Mouse (Mus musculus) midbrain, embryonic 13.5 days (tissue): Measurements from ENCODE around the gene Hdac2. TPM values are rescaled to one million over a fixed set of nuclear protein-coding genes. Genes with fewer than 3 reads are reported as not detected.
A peak's percentile ranks its signal among the peaks of the same experiment; 100 is the strongest.

Source experiments
- ATAC-seq: fragments of 200-750 bp; cut with Nextera tagmentation; 2 replicates; pipeline ENCODE4 v1.8.0; 2017; ENCODE audit warnings: mild to moderate bottlenecking, moderate TSS enrichment, moderate library complexity
- H3K27ac ChIP-seq: fragments of 300-500 bp; sonication (generic); 2 replicates; pipeline ENCODE4 v1.5.1; 2015; ENCODE audit warnings: inconsistent platforms, mild to moderate bottlenecking, moderate library complexity
- H3K27me3 ChIP-seq: fragments of 300-500 bp; sonication (generic); 2 replicates; pipeline ENCODE4 v1.6.1; 2015; ENCODE audit warnings: mild to moderate bottlenecking, inconsistent platforms
- H3K36me3 ChIP-seq: fragments of 300-500 bp; sonication (generic); 2 replicates; pipeline ENCODE4 v1.6.1; 2015; ENCODE audit warnings: mild to moderate bottlenecking, inconsistent platforms
- H3K4me1 ChIP-seq: fragments of 300-500 bp; sonication (generic); replicated peaks from 2 replicates; pipeline ENCODE4 v1.6.1; 2015; ENCODE audit warnings: inconsistent platforms
- H3K4me2 ChIP-seq: fragments of 300-500 bp; sonication (generic); replicated peaks from 2 replicates; pipeline ENCODE4 v1.6.1; 2015; ENCODE audit warnings: moderate library complexity, mild to moderate bottlenecking, inconsistent platforms
- H3K4me3 ChIP-seq: fragments of 300-500 bp; sonication (generic); replicated peaks from 2 replicates; pipeline ENCODE4 v1.5.1; 2015; ENCODE audit warnings: mild to moderate bottlenecking, inconsistent platforms
- H3K9ac ChIP-seq: fragments of 300-500 bp; sonication (generic); replicated peaks from 2 replicates; pipeline ENCODE4 v1.6.1; 2015; ENCODE audit warnings: mild to moderate bottlenecking, inconsistent platforms
- H3K9me3 ChIP-seq: fragments of 300-500 bp; sonication (generic); 2 replicates; pipeline ENCODE4 v1.6.1; 2016; ENCODE audit warnings: mild to moderate bottlenecking, inconsistent platforms
- WGBS: fragments of 180-500 bp; shearing (Covaris S2); methylation state at CpG from one replicate; pipeline ENCODE4 v1.1.7; 2015; 5-methylcytosine and 5-hydroxymethylcytosine counted together
- polyA plus RNA-seq: library from polyadenylated mRNA; unstranded; fragments of >200 nt; fragmentation: Nextera tagmentation; extraction: Ambion mirVana; gene quantifications from 2 replicates; pipeline ENCODE4 v1.2.1, GENCODE M21; 2015

The Hdac2 gene
- 439 and 445 TPM in 2 replicates for polyA plus RNA-seq

- Histone ChIP-seq H3K27ac (peak within 1 kb of the TSS; percentile 100), H3K4me2 (peak within 1 kb of the TSS; percentile 65), H3K27me3 (no peaks in the 10 kb centered on the region), H3K4me3 (peak within 1 kb of the TSS; percentile 89), H3K36me3 (no peaks in the 10 kb centered on the region), H3K9me3 (0 out of 2 replicates have a peak, but pooled peaks cover 5% of the 10 kb centered on the region), H3K9ac (peak within 1 kb of the TSS; percentile 97), H3K4me1 (peaks cover 24% of the 10 kb centered on the region)
- under 1% methylated on average over 63 of the region's 67 CpGs for WGBS
- peak; percentile 98 for ATAC-seq
These were observed at the start of gene Hdac2 for GRCm38 (mm10) chr10:36974086-36974675. Gene Hdac2 (plus strand): TSS chr10:36974544.

- Histone ChIP-seq H3K27ac (no peak overlapping the region), H3K27me3 (no peaks in the 10 kb centered on the region), H3K36me3 (no peaks in the 10 kb centered on the region), H3K9me3 (no peaks in the 10 kb centered on the region), H3K4me2 (no peak overlapping the region), H3K4me3 (no peak overlapping the region), H3K4me1 (no peaks in the 10 kb centered on the region), H3K9ac (no peak overlapping the region)
- ATAC-seq = no peak
- 77% methylated on average over 3 of the region's 3 CpGs for WGBS
These were observed 46.1 kb upstream of the Hdac2 start for GRCm38 (mm10) chr10:36928212-36928611.

- ATAC-seq = no peak
- no peaks in the 10 kb centered on the region for H3K4me1 ChIP-seq
- H3K4me3 ChIP-seq = no peak overlapping the region
- no peak overlapping the region for H3K9ac ChIP-seq
- H3K36me3 ChIP-seq = no peaks in the 10 kb centered on the region
- no peak overlapping the region for H3K27ac ChIP-seq
- H3K9me3 ChIP-seq = no peaks in the 10 kb centered on the region
- no peak overlapping the region for H3K4me2 ChIP-seq
- WGBS = 86% methylated on average over 5 of the region's 5 CpGs
- no peaks in the 10 kb centered on the region for H3K27me3 ChIP-seq
These were observed 38.5 kb upstream of the Hdac2 start for GRCm38 (mm10) chr10:36935863-36936262.

GRCm38 (mm10) chr10:36936271-36936670, 38.1 kb upstream of the Hdac2 start:
- no peak overlapping the region for H3K4me3 ChIP-seq
- no peak overlapping the region for H3K9ac ChIP-seq
- no peak overlapping the region for H3K27ac ChIP-seq
- H3K4me2 ChIP-seq = no peak overlapping the region
- 67% methylated on average over 2 of the region's 2 CpGs for WGBS
- ATAC-seq = no peak
- no peaks in the 10 kb centered on the region for H3K27me3 ChIP-seq
- H3K36me3 ChIP-seq = no peaks in the 10 kb centered on the region
- no peaks in the 10 kb centered on the region for H3K4me1 ChIP-seq
- H3K9me3 ChIP-seq = no peaks in the 10 kb centered on the region

- H3K4me1 ChIP-seq = no peaks in the 10 kb centered on the region
- no peak overlapping the region for H3K4me2 ChIP-seq
- H3K4me3 ChIP-seq = no peak overlapping the region
- no peaks in the 10 kb centered on the region for H3K9me3 ChIP-seq
- no peak for ATAC-seq
- no peak overlapping the region for H3K9ac ChIP-seq
- H3K27ac ChIP-seq = no peak overlapping the region
- 77% methylated on average over 2 of the region's 2 CpGs for WGBS
- no peaks in the 10 kb centered on the region for H3K36me3 ChIP-seq
- no peaks in the 10 kb centered on the region for H3K27me3 ChIP-seq
These were observed 22.6 kb upstream of the Hdac2 start for GRCm38 (mm10) chr10:36951742-36952141.

GRCm38 (mm10) chr10:36952622-36953021, 21.7 kb upstream of the Hdac2 start:
- 84% methylated on average over 2 of the region's 2 CpGs for WGBS
- H3K4me3 ChIP-seq = no peak overlapping the region
- no peak overlapping the region for H3K27ac ChIP-seq
- no peak overlapping the region for H3K9ac ChIP-seq
- ATAC-seq = no peak
- no peaks in the 10 kb centered on the region for H3K9me3 ChIP-seq
- H3K36me3 ChIP-seq = no peaks in the 10 kb centered on the region
- no peaks in the 10 kb centered on the region for H3K27me3 ChIP-seq
- H3K4me1 ChIP-seq = no peaks in the 10 kb centered on the region
- H3K4me2 ChIP-seq = no peak overlapping the region

- H3K36me3 ChIP-seq = no peaks in the 10 kb centered on the region
- no peak overlapping the region for H3K4me2 ChIP-seq
- no peak overlapping the region for H3K4me3 ChIP-seq
- H3K9ac ChIP-seq = no peak overlapping the region
- H3K4me1 ChIP-seq = no peaks in the 10 kb centered on the region
- no peaks in the 10 kb centered on the region for H3K27me3 ChIP-seq
- peak; percentile 84 for ATAC-seq
- H3K27ac ChIP-seq = no peak overlapping the region
- H3K9me3 ChIP-seq = no peaks in the 10 kb centered on the region
- WGBS = 78% methylated on average over 1 of the region's 1 CpGs
These were observed 14.7 kb upstream of the Hdac2 start for GRCm38 (mm10) chr10:36959563-36960110.

- no peaks in the 10 kb centered on the region for H3K27me3 ChIP-seq
- H3K4me3 ChIP-seq = no peak overlapping the region
- H3K27ac ChIP-seq = no peak overlapping the region
- H3K9me3 ChIP-seq = no peaks in the 10 kb centered on the region
- no peak for ATAC-seq
- no peak overlapping the region for H3K4me2 ChIP-seq
- no peaks in the 10 kb centered on the region for H3K36me3 ChIP-seq
- 72% methylated on average over 2 of the region's 2 CpGs for WGBS
- no peaks in the 10 kb centered on the region for H3K4me1 ChIP-seq
- H3K9ac ChIP-seq = no peak overlapping the region
These were observed 9.9 kb upstream of the Hdac2 start for GRCm38 (mm10) chr10:36964406-36964805.

- 0% methylated on average over 55 of the region's 63 CpGs for WGBS
- Histone ChIP-seq H3K27ac (peak overlapping the region; percentile 100), H3K9me3 (0 out of 2 replicates have a peak, but pooled peaks cover 5% of the 10 kb centered on the region), H3K4me1 (peaks cover 24% of the 10 kb centered on the region), H3K36me3 (no peaks in the 10 kb centered on the region), H3K27me3 (no peaks in the 10 kb centered on the region), H3K4me3 (peak overlapping the region; percentile 89), H3K9ac (peak overlapping the region; percentile 97), H3K4me2 (peak overlapping the region; percentile 65)
- peak; percentile 77 for ATAC-seq
These were observed 554 bp downstream of the Hdac2 start for GRCm38 (mm10) chr10:36974676-36975520.

- Histone ChIP-seq H3K36me3 (no peaks in the 10 kb centered on the region), H3K9me3 (peaks cover 7% of the 10 kb centered on the region; the same call in 1 of the 2 replicates), H3K4me3 (no peak overlapping the region), H3K9ac (no peak overlapping the region), H3K4me1 (peaks cover 6% of the 10 kb centered on the region), H3K4me2 (no peak overlapping the region), H3K27ac (no peak overlapping the region), H3K27me3 (no peaks in the 10 kb centered on the region)
- WGBS = 97% methylated on average over 4 of the region's 4 CpGs
- ATAC-seq = no peak
These were observed 7.5 kb downstream of the Hdac2 start for GRCm38 (mm10) chr10:36981866-36982265.

- Histone ChIP-seq H3K27ac (no peak overlapping the region), H3K36me3 (peaks cover 81% of the 10 kb centered on the region), H3K4me2 (no peak overlapping the region), H3K9ac (no peak overlapping the region), H3K27me3 (no peaks in the 10 kb centered on the region), H3K4me3 (no peak overlapping the region), H3K9me3 (no peaks in the 10 kb centered on the region), H3K4me1 (no peaks in the 10 kb centered on the region)
- 97% methylated on average over 2 of the region's 2 CpGs for WGBS
- no peak for ATAC-seq
These were observed 17.8 kb downstream of the Hdac2 start for GRCm38 (mm10) chr10:36992149-36992548.

GRCm38 (mm10) chr10:37000839-37001238, 26.5 kb downstream of the Hdac2 start:
- Histone ChIP-seq H3K4me1 (no peaks in the 10 kb centered on the region), H3K4me2 (no peak overlapping the region), H3K9me3 (no peaks in the 10 kb centered on the region), H3K27me3 (no peaks in the 10 kb centered on the region), H3K4me3 (no peak overlapping the region), H3K27ac (no peak overlapping the region), H3K36me3 (peaks cover 77% of the 10 kb centered on the region), H3K9ac (no peak overlapping the region)
- no peak for ATAC-seq
- WGBS = 95% methylated on average over 2 of the region's 2 CpGs
